Mouse (Mus musculus) layer of hippocampus, adult 2 months (tissue): Measurements from ENCODE around the gene Wdr66. TPM values are rescaled to one million over a fixed set of nuclear protein-coding genes. Genes with fewer than 3 reads are reported as not detected.
A peak's percentile ranks its signal among the peaks of the same experiment; 100 is the strongest.

ENCODE experiments used
- DNase-seq, 2 experiments: peaks; one replicate each; pipeline ENCODE4 v3.0.0; 2022; ENCODE audit warnings: low spot score in 2 of 2
- H3K27ac ChIP-seq: fragments of 200-600 bp; 2 replicates; pipeline ENCODE4 v1.8.1; 2022
- H3K4me3 ChIP-seq: fragments of 200-600 bp; 2 replicates; pipeline ENCODE4 v1.8.1; 2022; ENCODE audit warnings: mild to moderate bottlenecking
- CTCF ChIP-seq: fragments of 200-600 bp; conservative IDR thresholded peaks from 2 replicates; pipeline ENCODE4 v1.8.1; 2022; ENCODE audit warnings: antibody characterized with exemption, mild to moderate bottlenecking, moderate library complexity
- total RNA-seq, 2 experiments: library from RNA; stranded (reverse); gene quantifications; 2 replicates each; pipeline ENCODE4 v1.2.3; 2021

The Wdr66 gene
- total RNA-seq, 2 experiments from 2014 or later: 4.5 to 5.6 TPM

- TF ChIP-seq CTCF: no peak
- Histone ChIP-seq H3K4me3 (no peak overlapping the region), H3K27ac (no peak overlapping the region)
- DNase-seq: no peak
Observed at GRCm38 (mm10) chr5:123309816-123310215, 57.9 kb downstream of the Wdr66 start.

- no peak overlapping the region for H3K4me3 ChIP-seq
- DNase-seq: no peak
- H3K27ac ChIP-seq: no peak overlapping the region
- no peak for TF ChIP-seq CTCF
Observed at GRCm38 (mm10) chr5:123310221-123310620, 58.3 kb downstream of the Wdr66 start.

GRCm38 (mm10) chr5:123313058-123313630 lies 61.2 kb downstream of the Wdr66 start:
- DNase-seq: no peak
- TF ChIP-seq CTCF: no peak
- H3K27ac ChIP-seq: no peak overlapping the region
- H3K4me3 ChIP-seq: no peak overlapping the region

- Histone ChIP-seq H3K27ac (no peak overlapping the region), H3K4me3 (no peak overlapping the region)
- no peak for DNase-seq
- TF ChIP-seq CTCF: no peak
Observed at GRCm38 (mm10) chr5:123313851-123314380, 62.0 kb downstream of the Wdr66 start.

GRCm38 (mm10) chr5:123315219-123315866 lies 63.4 kb downstream of the Wdr66 start:
- DNase-seq: no peak
- peak overlapping the region; percentile 21; the same call in 1 of the 2 replicates for H3K27ac ChIP-seq
- no peak for TF ChIP-seq CTCF
- no peak overlapping the region for H3K4me3 ChIP-seq

GRCm38 (mm10) chr5:123317992-123318391 lies 66.1 kb downstream of the Wdr66 start:
- TF ChIP-seq CTCF: no peak
- DNase-seq: no peak
- Histone ChIP-seq H3K4me3 (peak overlapping the region; percentile 28; the same call in 1 of the 2 replicates), H3K27ac (no peak overlapping the region)

GRCm38 (mm10) chr5:123320136-123320535 lies 68.2 kb downstream of the Wdr66 start:
- Histone ChIP-seq H3K27ac (no peak overlapping the region), H3K4me3 (no peak overlapping the region)
- DNase-seq: no peak
- peak; percentile 48 for TF ChIP-seq CTCF

GRCm38 (mm10) chr5:123324242-123324641 lies 72.3 kb downstream of the Wdr66 start:
- Histone ChIP-seq H3K27ac (no peak overlapping the region), H3K4me3 (no peak overlapping the region)
- DNase-seq: no peak
- no peak for TF ChIP-seq CTCF

- no peak for DNase-seq
- H3K4me3 ChIP-seq: no peak overlapping the region
- no peak overlapping the region; the same call in 1 of the 2 replicates for H3K27ac ChIP-seq
- no peak for TF ChIP-seq CTCF
Observed at GRCm38 (mm10) chr5:123326006-123326750, 74.3 kb downstream of the Wdr66 start.

- Histone ChIP-seq H3K27ac (no peak overlapping the region), H3K4me3 (no peak overlapping the region)
- no peak for TF ChIP-seq CTCF
- DNase-seq: no peak
Observed at GRCm38 (mm10) chr5:123326751-123327148, 74.8 kb downstream of the Wdr66 start.

- no peak for DNase-seq
- TF ChIP-seq CTCF: no peak
Observed at GRCm38 (mm10) chr5:123327686-123328085, 75.8 kb downstream of the Wdr66 start.

GRCm38 (mm10) chr5:123333566-123333965 lies 81.7 kb downstream of the Wdr66 start:
- TF ChIP-seq CTCF: no peak
- no peak overlapping the region for H3K27ac ChIP-seq

More at GRCm38 (mm10) chr5:123327686-123328085, 75.8 kb downstream of the Wdr66 start:
- Histone ChIP-seq H3K27ac (no peak overlapping the region), H3K4me3 (no peak overlapping the region)

More at GRCm38 (mm10) chr5:123333566-123333965, 81.7 kb downstream of the Wdr66 start:
- no peak for DNase-seq
- no peak overlapping the region for H3K4me3 ChIP-seq
